In genomic region chr9:121443696-121444366, GRCm38 (mm10) we compare ENCODE assay signal across 10 mouse cellular contexts. TPM values are rescaled to one million over a fixed set of nuclear protein-coding genes. Genes with fewer than 3 reads are reported as not detected.
A peak's percentile ranks its signal among the peaks of the same experiment; 100 is the strongest.
DNase-seq lines count a peak whose midpoint lies in the region; ATAC-seq and TF ChIP-seq lines count a peak whose summit lies in the region.
"Had no signal": no experiment of that assay in that cellular context is flagged by ENCODE, and none has a peak within 500 bp of the region (broad histone marks: within the 10 kb centered on the region; RNA-seq: fewer than 3 reads in every experiment).

No protein-coding gene starts in this region.

- H3K4me3 ChIP-seq in hindbrain, embryonic 16.5 days (ENCODE audit: low read length): no peak overlapping the region
- no peak overlapping the region for H3K4me3 ChIP-seq in thymus, adult 2 months (ENCODE audit: control insufficient read depth, insufficient read depth, low read length)

- TF ChIP-seq CTCF in thymus, adult 2 months (IDR thresholded peaks at IDR 0.05; ENCODE audit: borderline replicate concordance, control insufficient read depth, extremely low read depth, insufficient read depth, low read length, poor library complexity): no peak

- H3K9ac ChIP-seq in hindbrain, embryonic 16.5 days (ENCODE audit: low read depth, low read length): no peak overlapping the region

- peak; percentile 32; the same call in 1 of the 2 replicates for ATAC-seq in hindbrain, embryonic 16.5 days

- intact Hi-C loops in left cerebral cortex, postnatal 4 days (cut with DNase I): no loop called here
- intact Hi-C loops in heart, postnatal 25 days (cut with DNase I): loop anchor here (2.0 kb wide), 1 partner anchor 51 kb away; no protein-coding TSS in a partner anchor

- DNase-seq in left cerebral cortex, postnatal 4 days: peak; percentile 66
- no peak for DNase-seq in left cerebral cortex, adult 9 months (ENCODE audit: low spot score in 2 of 2)
- DNase-seq in cerebellum, adult 8-10 months: peak; percentile 53
- DNase-seq in retina, embryonic 14.5 days (ENCODE audit: low spot score): peak; percentile 65
- DNase-seq in frontal cortex, postnatal 25 days (ENCODE audit: low spot score in 2 of 2): no peak
- no peak for DNase-seq in thymus, adult 2 months
- no peak for DNase-seq in heart, postnatal 25 days (ENCODE audit: low spot score)

- H3K27ac ChIP-seq in hindbrain, embryonic 16.5 days (ENCODE audit: low read depth, low read length): no peak overlapping the region; the same call in 1 of the 2 replicates
- H3K27ac ChIP-seq in thymus, adult 2 months (ENCODE audit: control insufficient read depth, insufficient read depth, low read length): no peak overlapping the region

- no peaks in the 10 kb centered on the region for H3K9me3 ChIP-seq in hindbrain, embryonic 16.5 days (ENCODE audit: control insufficient read depth, low read length)
- H3K9me3 ChIP-seq: G1E had no signal

- no peak overlapping the region for H3K4me2 ChIP-seq in hindbrain, embryonic 16.5 days (ENCODE audit: low read length)
- H3K4me2 ChIP-seq: heart, embryonic 11.5 days had no signal

- peaks cover 28% of the 10 kb centered on the region for H3K36me3 ChIP-seq in hindbrain, embryonic 16.5 days (ENCODE audit: control insufficient read depth, insufficient read depth, low read length)
- H3K36me3 ChIP-seq in thymus, adult 2 months (ENCODE audit: control insufficient read depth, insufficient read depth, low read length): peaks cover 61% of the 10 kb centered on the region

- no peaks in the 10 kb centered on the region for H3K27me3 ChIP-seq in hindbrain, embryonic 16.5 days (replicated peaks; ENCODE audit: control insufficient read depth, insufficient read depth, low read length)
- H3K27me3 ChIP-seq in thymus, adult 2 months (ENCODE audit: control insufficient read depth, insufficient read depth, low read length): no peaks in the 10 kb centered on the region

- TF ChIP-seq POLR2A in thymus, adult 2 months (IDR thresholded peaks at IDR 0.05; ENCODE audit: control insufficient read depth, extremely low read depth, insufficient read depth, low read length, poor library complexity): no peak

- 66% methylated on average over 31 of the region's 31 CpGs for WGBS in hindbrain, embryonic 16.5 days
- 95% methylated on average over 31 of the region's 31 CpGs for WGBS in thymus, adult 2 months

- H3K4me1 ChIP-seq in hindbrain, embryonic 16.5 days (ENCODE audit: control insufficient read depth, insufficient read depth, low read depth, low read length): no peaks in the 10 kb centered on the region
- no peaks in the 10 kb centered on the region for H3K4me1 ChIP-seq in thymus, adult 2 months (replicated peaks; ENCODE audit: control insufficient read depth, insufficient read depth, low read length)

RNA-seq across cellular contexts. Expression of gene Cck, which starts 51.7 kb away (rescaled TPM):
- 100 to 1,000 TPM; 175 to 187 TPM for total RNA-seq in left cerebral cortex, postnatal 4 days (2021)
- 70.4 and 88.3 TPM in 2 replicates for polyA plus RNA-seq in hindbrain, embryonic 16.5 days (2015; fragmentation: Nextera tagmentation; extraction: Ambion mirVana)
- polyA plus RNA-seq in thymus, adult 2 months (2012; rRNA removed): 7.0 and 7.7 TPM in 2 replicates
- not detected for total RNA-seq in heart, postnatal 25 days (2021)
- total RNA-seq: G1E had no signal
- polyA plus RNA-seq: G1E had no signal

Comparison
In these comparisons a context has a peak if more than half of its experiments do, and no peak if none do; other contexts are left out.
1. DNase-seq: peak in left cerebral cortex, postnatal 4 days (single experiment), cerebellum, adult 8-10 months (single experiment) and retina, embryonic 14.5 days (single experiment); none in left cerebral cortex, adult 9 months (0 of 2), frontal cortex, postnatal 25 days (0 of 2), thymus, adult 2 months (single experiment) and heart, postnatal 25 days (single experiment).
2. RNA of gene Cck, which starts 51.7 kb away (total RNA-seq): 175 to 187 TPM in left cerebral cortex, postnatal 4 days; not detected in heart, postnatal 25 days; every median in the first group is over 100 times any median in the second.